Mouse (Mus musculus): ENCODE data around the gene Ttbk1.
A peak's percentile ranks its signal among the peaks of the same experiment; 100 is the strongest.

Ttbk1 gene

DNA sequence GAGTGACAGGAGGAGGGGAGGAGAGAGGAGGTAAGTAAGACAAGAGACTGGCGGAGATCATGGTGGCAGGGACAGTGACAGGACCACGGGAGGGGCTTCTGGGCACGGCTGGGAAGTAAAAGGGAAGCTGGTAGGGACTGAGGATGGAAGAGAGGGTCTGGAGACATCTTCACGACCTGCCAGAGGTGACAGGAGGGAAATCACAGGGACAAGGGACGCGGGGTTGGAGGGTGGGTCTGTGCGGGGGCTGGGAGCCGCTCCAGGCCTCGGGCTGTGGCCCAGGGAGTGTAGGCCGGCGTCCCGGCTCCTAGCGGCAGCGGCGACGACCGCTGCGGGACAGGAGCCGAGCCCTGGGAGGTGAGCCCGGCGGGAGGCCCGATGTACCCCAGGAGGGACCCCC lies 480 bp downstream of the Ttbk1 start:
- H3K36me3 ChIP-seq (ENCODE audit: insufficient read depth, low read length) = no peaks in the 10 kb centered on the region
- peak overlapping the region; percentile 69 for H3K4me3 ChIP-seq (replicated peaks; ENCODE audit: low read length)
- H3K27me3 ChIP-seq (ENCODE audit: insufficient read depth, low read length) = peaks cover 72% of the 10 kb centered on the region
- no peak for TF ChIP-seq NANOG (IDR thresholded peaks at IDR 0.05; ENCODE audit: borderline replicate concordance, low read length)
- TF ChIP-seq POU5F1 (IDR thresholded peaks at IDR 0.05; ENCODE audit: borderline replicate concordance, low read length) = no peak
- no peak for TF ChIP-seq CTCF (conservative IDR thresholded peaks at IDR 0.05; ENCODE audit: low read length)
- peaks cover 26% of the 10 kb centered on the region for H3K4me1 ChIP-seq (replicated peaks; ENCODE audit: low read depth, low read length)
- H3K9me3 ChIP-seq (ENCODE audit: low read length) = no peaks in the 10 kb centered on the region

DNA sequence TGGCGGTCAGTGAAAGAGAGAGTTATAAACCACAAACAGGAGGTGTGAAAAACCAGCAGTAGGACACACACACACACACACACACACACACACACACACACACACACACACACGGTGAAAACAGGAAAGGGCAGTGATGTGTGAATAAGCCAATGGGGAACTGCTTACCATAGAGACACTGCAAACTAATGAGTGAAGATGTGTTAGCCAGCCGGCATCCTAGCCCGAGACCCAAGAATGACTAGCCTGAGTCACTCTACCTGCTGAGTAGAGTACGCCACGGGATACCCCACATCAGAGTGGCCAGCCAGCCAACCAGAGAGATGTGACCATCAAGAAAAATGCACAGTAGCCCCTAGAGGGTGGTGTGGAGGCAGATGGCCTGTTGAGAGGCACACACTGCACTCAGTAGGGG lies 3.0 kb downstream of the Ttbk1 start:
- peaks cover 77% of the 10 kb centered on the region for H3K27me3 ChIP-seq (ENCODE audit: insufficient read depth, low read length)
- H3K9me3 ChIP-seq (ENCODE audit: low read length) = no peaks in the 10 kb centered on the region
- H3K36me3 ChIP-seq (ENCODE audit: insufficient read depth, low read length) = no peaks in the 10 kb centered on the region
- no peak for TF ChIP-seq NANOG (IDR thresholded peaks at IDR 0.05; ENCODE audit: borderline replicate concordance, low read length)
- peaks cover 36% of the 10 kb centered on the region for H3K4me1 ChIP-seq (replicated peaks; ENCODE audit: low read depth, low read length)
- peak overlapping the region; percentile 74; the same call in 1 of the 2 replicates for H3K4me3 ChIP-seq (replicated peaks; ENCODE audit: low read length)

GRCm38 (mm10) chr17:46484021-46484431 lies 3.4 kb downstream of the Ttbk1 start:
- peak overlapping the region; percentile 74 for H3K4me3 ChIP-seq (replicated peaks; ENCODE audit: low read length)
- H3K4me1 ChIP-seq (replicated peaks; ENCODE audit: low read depth, low read length) = peaks cover 36% of the 10 kb centered on the region
- no peaks in the 10 kb centered on the region for H3K9me3 ChIP-seq (ENCODE audit: low read length)
- H3K27me3 ChIP-seq (ENCODE audit: insufficient read depth, low read length) = peaks cover 77% of the 10 kb centered on the region
- no peak for TF ChIP-seq NANOG (IDR thresholded peaks at IDR 0.05; ENCODE audit: borderline replicate concordance, low read length)
- no peak for TF ChIP-seq POU5F1 (IDR thresholded peaks at IDR 0.05; ENCODE audit: borderline replicate concordance, low read length)
- no peak for TF ChIP-seq CTCF (conservative IDR thresholded peaks at IDR 0.05; ENCODE audit: low read length)
- H3K36me3 ChIP-seq (ENCODE audit: insufficient read depth, low read length) = no peaks in the 10 kb centered on the region

- Histone ChIP-seq H3K27me3 (ENCODE audit: insufficient read depth, low read length) (peaks cover 77% of the 10 kb centered on the region), H3K4me1 (replicated peaks; ENCODE audit: low read depth, low read length) (peaks cover 36% of the 10 kb centered on the region), H3K9me3 (ENCODE audit: low read length) (no peaks in the 10 kb centered on the region), H3K36me3 (ENCODE audit: insufficient read depth, low read length) (no peaks in the 10 kb centered on the region), H3K4me3 (replicated peaks; ENCODE audit: low read length) (peak overlapping the region; percentile 74)
- TF ChIP-seq CTCF (conservative IDR thresholded peaks at IDR 0.05; ENCODE audit: low read length) (no peak), POU5F1 (IDR thresholded peaks at IDR 0.05; ENCODE audit: borderline replicate concordance, low read length) (no peak), NANOG (IDR thresholded peaks at IDR 0.05; ENCODE audit: borderline replicate concordance, low read length) (no peak)
These were observed 3.9 kb downstream of the Ttbk1 start for GRCm38 (mm10) chr17:46483561-46484001.

GRCm38 (mm10) chr17:46477286-46477685 lies 10.2 kb downstream of the Ttbk1 start:
- no peaks in the 10 kb centered on the region for H3K36me3 ChIP-seq (ENCODE audit: insufficient read depth, low read length)
- TF ChIP-seq NANOG (IDR thresholded peaks at IDR 0.05; ENCODE audit: borderline replicate concordance, low read length) = no peak
- TF ChIP-seq POU5F1 (IDR thresholded peaks at IDR 0.05; ENCODE audit: borderline replicate concordance, low read length) = no peak
- no peak for TF ChIP-seq CTCF (conservative IDR thresholded peaks at IDR 0.05; ENCODE audit: low read length)
- H3K27me3 ChIP-seq (ENCODE audit: insufficient read depth, low read length) = peaks cover 67% of the 10 kb centered on the region
- no peaks in the 10 kb centered on the region for H3K9me3 ChIP-seq (ENCODE audit: low read length)
- H3K4me1 ChIP-seq (replicated peaks; ENCODE audit: low read depth, low read length) = peaks cover 9% of the 10 kb centered on the region
- H3K4me3 ChIP-seq (replicated peaks; ENCODE audit: low read length) = no peak overlapping the region

DNA sequence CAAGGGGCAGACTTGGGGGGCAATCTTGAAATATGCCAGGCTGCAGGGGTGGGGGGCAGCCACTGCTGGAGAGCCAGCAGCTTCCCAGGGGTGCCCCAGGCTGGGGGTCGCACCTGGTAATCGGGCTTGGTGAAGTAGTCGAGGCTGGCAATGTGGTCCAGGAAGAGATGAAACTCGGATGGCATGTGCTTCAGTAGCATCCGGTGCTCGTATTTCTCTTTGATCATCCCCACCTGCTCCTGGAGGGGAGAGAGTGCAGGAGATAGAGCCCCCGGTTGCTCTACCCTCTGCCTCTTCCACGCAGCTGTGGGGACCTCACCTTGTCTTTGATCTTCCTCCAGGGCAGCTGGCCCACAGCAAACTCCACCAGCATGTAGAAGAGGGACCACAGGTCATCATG lies 10.9 kb downstream of the Ttbk1 start:
- H3K4me1 ChIP-seq (replicated peaks; ENCODE audit: low read depth, low read length) = peaks cover 9% of the 10 kb centered on the region
- H3K9me3 ChIP-seq (ENCODE audit: low read length) = no peaks in the 10 kb centered on the region
- TF ChIP-seq POU5F1 (IDR thresholded peaks at IDR 0.05; ENCODE audit: borderline replicate concordance, low read length) (no peak), CTCF (conservative IDR thresholded peaks at IDR 0.05; ENCODE audit: low read length) (no peak), NANOG (IDR thresholded peaks at IDR 0.05; ENCODE audit: borderline replicate concordance, low read length) (no peak)
- no peak overlapping the region for H3K4me3 ChIP-seq (replicated peaks; ENCODE audit: low read length)
- H3K36me3 ChIP-seq (ENCODE audit: insufficient read depth, low read length) = no peaks in the 10 kb centered on the region
- H3K27me3 ChIP-seq (ENCODE audit: insufficient read depth, low read length) = peaks cover 62% of the 10 kb centered on the region

GRCm38 (mm10) chr17:46467830-46468229 lies 19.6 kb downstream of the Ttbk1 start:
- Histone ChIP-seq H3K36me3 (ENCODE audit: insufficient read depth, low read length) (no peaks in the 10 kb centered on the region), H3K9me3 (ENCODE audit: low read length) (no peaks in the 10 kb centered on the region), H3K27me3 (ENCODE audit: insufficient read depth, low read length) (peaks cover 61% of the 10 kb centered on the region), H3K4me3 (replicated peaks; ENCODE audit: low read length) (0 out of 2 replicates have a peak overlapping the region, but pooled peaks have one; percentile 1), H3K4me1 (replicated peaks; ENCODE audit: low read depth, low read length) (peaks cover 34% of the 10 kb centered on the region)
- TF ChIP-seq CTCF (conservative IDR thresholded peaks at IDR 0.05; ENCODE audit: low read length) (no peak), NANOG (IDR thresholded peaks at IDR 0.05; ENCODE audit: borderline replicate concordance, low read length) (no peak), POU5F1 (IDR thresholded peaks at IDR 0.05; ENCODE audit: borderline replicate concordance, low read length) (no peak)

GRCm38 (mm10) chr17:46462226-46462625 lies 25.2 kb downstream of the Ttbk1 start:
- Histone ChIP-seq H3K4me1 (replicated peaks; ENCODE audit: low read depth, low read length) (peaks cover 52% of the 10 kb centered on the region), H3K4me3 (replicated peaks; ENCODE audit: low read length) (no peak overlapping the region), H3K9me3 (ENCODE audit: low read length) (no peaks in the 10 kb centered on the region), H3K36me3 (ENCODE audit: insufficient read depth, low read length) (no peaks in the 10 kb centered on the region), H3K27me3 (ENCODE audit: insufficient read depth, low read length) (peaks cover 90% of the 10 kb centered on the region)
- no peak for TF ChIP-seq NANOG (IDR thresholded peaks at IDR 0.05; ENCODE audit: borderline replicate concordance, low read length)
- no peak for TF ChIP-seq CTCF (conservative IDR thresholded peaks at IDR 0.05; ENCODE audit: low read length)
- no peak for TF ChIP-seq POU5F1 (IDR thresholded peaks at IDR 0.05; ENCODE audit: borderline replicate concordance, low read length)

DNA sequence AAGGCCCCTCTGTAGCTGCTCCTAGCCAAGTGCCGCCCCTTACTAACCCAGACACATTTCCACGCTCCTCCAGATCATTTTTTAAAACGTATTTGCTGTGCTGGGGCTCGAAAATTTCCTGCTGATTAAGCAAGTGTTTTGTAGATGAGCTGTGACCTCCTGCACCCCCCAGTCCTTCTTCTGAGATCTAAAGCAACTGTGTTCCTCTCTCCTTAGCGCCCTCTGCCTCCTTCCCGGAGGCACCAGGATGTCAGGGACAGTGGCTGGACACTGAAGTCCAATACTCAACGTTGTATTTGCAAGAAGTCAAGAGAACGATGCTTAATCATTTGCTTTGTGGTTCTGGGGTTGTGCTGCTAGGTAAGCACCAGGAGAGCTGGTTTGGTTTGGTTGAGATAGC lies 26.1 kb downstream of the Ttbk1 start:
- TF ChIP-seq CTCF (conservative IDR thresholded peaks at IDR 0.05; ENCODE audit: low read length) = no peak
- TF ChIP-seq POU5F1 (IDR thresholded peaks at IDR 0.05; ENCODE audit: borderline replicate concordance, low read length) = no peak
- no peak for TF ChIP-seq NANOG (IDR thresholded peaks at IDR 0.05; ENCODE audit: borderline replicate concordance, low read length)
- H3K36me3 ChIP-seq (ENCODE audit: insufficient read depth, low read length) = no peaks in the 10 kb centered on the region

More for the DNA sequence above, 26.1 kb downstream of the Ttbk1 start:
- Histone ChIP-seq H3K4me1 (replicated peaks; ENCODE audit: low read depth, low read length) (peaks cover 49% of the 10 kb centered on the region), H3K27me3 (ENCODE audit: insufficient read depth, low read length) (peaks cover 91% of the 10 kb centered on the region), H3K9me3 (ENCODE audit: low read length) (no peaks in the 10 kb centered on the region), H3K4me3 (replicated peaks; ENCODE audit: low read length) (peak overlapping the region; percentile 76)

Data from E14TG2a.4 (cell line).